Mouse (Mus musculus) heart, embryonic 14.5 days (tissue): ENCODE results near the gene Stam. TPM values are rescaled to one million over a fixed set of nuclear protein-coding genes. Genes with fewer than 3 reads are reported as not detected.

Experiments used
- ATAC-seq: fragments of 200-750 bp; cut with Nextera tagmentation; 2 replicates; pipeline ENCODE4 v1.8.0; 2017; ENCODE audit warnings: low read depth, moderate TSS enrichment; ENCODE audit not compliant: insufficient number of reproducible peaks, insufficient read depth, low FRiP score
- H3K27ac ChIP-seq, 2 experiments: fragments of 200-500 bp in 1 of 2; fragments of 300-500 bp in 1 of 2; sonication (generic) in 1 of 2; replicated peaks in 1 of 2; 2 replicates each; pipeline ENCODE4 v1.5.1; 2012 to 2014; ENCODE audit warnings: low read depth in 2 of 2, low read length in 2 of 2, control low read depth in 1 of 2, mild to moderate bottlenecking in 1 of 2, mixed read lengths in 1 of 2; ENCODE audit not compliant: control insufficient read depth in 1 of 2, insufficient read depth in 1 of 2
- H3K27me3 ChIP-seq: fragments of 300-500 bp; sonication (generic); 2 replicates; pipeline ENCODE4 v1.6.1; 2014; ENCODE audit warnings: mild to moderate bottlenecking, low read length, control low read depth; ENCODE audit not compliant: control insufficient read depth, insufficient read depth
- H3K36me3 ChIP-seq: fragments of 300-500 bp; sonication (generic); 2 replicates; pipeline ENCODE4 v1.6.1; 2014; ENCODE audit warnings: mild to moderate bottlenecking, control low read depth, low read length, mixed read lengths; ENCODE audit not compliant: control insufficient read depth, insufficient read depth
- H3K4me1 ChIP-seq, 2 experiments: fragments of 200-500 bp in 1 of 2; fragments of 300-500 bp in 1 of 2; sonication (generic) in 1 of 2; 2 replicates each; pipeline ENCODE4 v1.6.1; 2012 to 2014; ENCODE audit warnings: low read length in 2 of 2, control low read depth in 1 of 2, mixed read lengths in 1 of 2; ENCODE audit not compliant: control insufficient read depth in 2 of 2, insufficient read depth in 2 of 2
- H3K4me2 ChIP-seq: fragments of 300-500 bp; sonication (generic); 2 replicates; pipeline ENCODE4 v1.6.1; 2014; ENCODE audit warnings: mild to moderate bottlenecking, low read length
- H3K4me3 ChIP-seq, 2 experiments: fragments of 200-500 bp in 1 of 2; fragments of 300-500 bp in 1 of 2; sonication (generic) in 1 of 2; 2 replicates each; pipeline ENCODE4 v1.5.1; 2012 to 2014; ENCODE audit warnings: low read length in 2 of 2, mild to moderate bottlenecking in 2 of 2, control low read depth in 1 of 2, low read depth in 1 of 2, moderate library complexity in 1 of 2; ENCODE audit not compliant: control insufficient read depth in 1 of 2, insufficient read depth in 1 of 2
- H3K9ac ChIP-seq: fragments of 300-500 bp; sonication (generic); 2 replicates; pipeline ENCODE4 v1.6.1; 2014; ENCODE audit warnings: mild to moderate bottlenecking, low read length
- H3K9me3 ChIP-seq: fragments of 300-500 bp; sonication (generic); 2 replicates; pipeline ENCODE4 v1.6.1; 2016; ENCODE audit warnings: low read length, control low read depth; ENCODE audit not compliant: control insufficient read depth
- WGBS: fragments of 180-500 bp; shearing (Covaris S2); extraction: QIAGEN DNeasy Blood & Tissue Kit; methylation state at CpG from one replicate; pipeline ENCODE4 v1.1.7; 2014; 5-methylcytosine and 5-hydroxymethylcytosine counted together
- polyA plus RNA-seq: library from polyadenylated mRNA; unstranded; fragments of >200 nt; fragmentation: Nextera tagmentation; extraction: Ambion mirVana; gene quantifications from 2 replicates; pipeline ENCODE4 v1.2.1, GENCODE M21; 2014

Gene Stam
- polyA plus RNA-seq, 1 experiment from 2014 or later, result 58.3 TPM

- Histone ChIP-seq H3K27me3 (no peaks in the 10 kb centered on the region), H3K36me3 (peaks cover 48% of the 10 kb centered on the region), H3K4me2 (no peak overlapping the region), H3K9me3 (no peaks in the 10 kb centered on the region), H3K4me1 (no peaks in the 10 kb centered on the region), H3K9ac (no peak overlapping the region), H3K4me3 (no peak overlapping the region), H3K27ac (no peak overlapping the region)
- WGBS, result 51% methylated on average over 3 of the region's 3 CpGs
- ATAC-seq, result no peak
Measured at GRCm38 (mm10) chr2:14127629-14128028, 53.7 kb downstream of the Stam start.

- 90% methylated on average over 12 of the region's 12 CpGs for WGBS
- Histone ChIP-seq H3K36me3 (peaks cover 59% of the 10 kb centered on the region), H3K4me3 (no peak overlapping the region), H3K4me2 (no peak overlapping the region), H3K4me1 (no peaks in the 10 kb centered on the region), H3K27me3 (no peaks in the 10 kb centered on the region), H3K27ac (no peak overlapping the region), H3K9me3 (no peaks in the 10 kb centered on the region), H3K9ac (no peak overlapping the region)
- ATAC-seq, result no peak
Measured at GRCm38 (mm10) chr2:14130641-14131339, 56.9 kb downstream of the Stam start.

GRCm38 (mm10) chr2:14132468-14133326 lies 58.8 kb downstream of the Stam start:
- H3K9me3 ChIP-seq, result no peaks in the 10 kb centered on the region
- H3K27ac ChIP-seq, result no peak overlapping the region
- no peak overlapping the region for H3K9ac ChIP-seq
- no peaks in the 10 kb centered on the region for H3K4me1 ChIP-seq
- WGBS, result 90% methylated on average over 4 of the region's 4 CpGs
- no peaks in the 10 kb centered on the region for H3K27me3 ChIP-seq
- no peak for ATAC-seq
- H3K4me3 ChIP-seq, result no peak overlapping the region
- H3K4me2 ChIP-seq, result no peak overlapping the region
- peaks cover 61% of the 10 kb centered on the region for H3K36me3 ChIP-seq

GRCm38 (mm10) chr2:14136906-14137305 lies 63.0 kb downstream of the Stam start:
- no peaks in the 10 kb centered on the region for H3K27me3 ChIP-seq
- WGBS, result 75% methylated on average over 3 of the region's 3 CpGs
- no peak for ATAC-seq
- no peak overlapping the region for H3K27ac ChIP-seq
- no peaks in the 10 kb centered on the region for H3K9me3 ChIP-seq
- H3K4me1 ChIP-seq, result peaks cover 0 to 2% of the 10 kb centered on the region in 2 experiments; a peak in 1 of 4 replicates
- no peak overlapping the region for H3K4me2 ChIP-seq
- H3K4me3 ChIP-seq, result no peak overlapping the region
- no peak overlapping the region for H3K9ac ChIP-seq
- H3K36me3 ChIP-seq, result peaks cover 60% of the 10 kb centered on the region

- ATAC-seq, result no peak
- Histone ChIP-seq H3K9me3 (no peaks in the 10 kb centered on the region), H3K27ac (no peak overlapping the region), H3K27me3 (no peaks in the 10 kb centered on the region), H3K4me1 (peaks cover under 1 to 4% of the 10 kb centered on the region in 2 experiments), H3K4me2 (no peak overlapping the region), H3K9ac (no peak overlapping the region), H3K36me3 (peaks cover 69% of the 10 kb centered on the region), H3K4me3 (no peak overlapping the region)
- WGBS, result 58% methylated on average over 6 of the region's 6 CpGs
Measured at GRCm38 (mm10) chr2:14139590-14139989, 65.7 kb downstream of the Stam start.

- ATAC-seq, result no peak
- Histone ChIP-seq H3K36me3 (peaks cover 68% of the 10 kb centered on the region), H3K9ac (no peak overlapping the region), H3K4me2 (no peak overlapping the region), H3K27me3 (no peaks in the 10 kb centered on the region), H3K4me3 (no peak overlapping the region), H3K9me3 (no peaks in the 10 kb centered on the region), H3K4me1 (peaks cover 5 to 7% of the 10 kb centered on the region in 2 experiments), H3K27ac (no peak overlapping the region)
- WGBS, result 50% methylated on average over 2 of the region's 2 CpGs
Measured at GRCm38 (mm10) chr2:14140044-14140443, 66.1 kb downstream of the Stam start.

- 24% methylated on average over 3 of the region's 3 CpGs for WGBS
- no peak overlapping the region for H3K4me2 ChIP-seq
- H3K36me3 ChIP-seq, result peaks cover 54% of the 10 kb centered on the region
- H3K27ac ChIP-seq, result peak overlapping the region in 1 of 2 experiments; percentile 55; a peak in 1 of 4 replicates
- no peak overlapping the region for H3K4me3 ChIP-seq
- H3K27me3 ChIP-seq, result no peaks in the 10 kb centered on the region
- no peak for ATAC-seq
- H3K9me3 ChIP-seq, result no peaks in the 10 kb centered on the region
- H3K4me1 ChIP-seq, result peaks cover 5 to 11% of the 10 kb centered on the region in 2 experiments
- no peak overlapping the region for H3K9ac ChIP-seq
Measured at GRCm38 (mm10) chr2:14145311-14145710, 71.4 kb downstream of the Stam start.
